27 mouse cellular contexts compared by ENCODE assay signal in genomic region chr8:83396680-83397079, GRCm38 (mm10). TPM values are rescaled to one million over a fixed set of nuclear protein-coding genes. Genes with fewer than 3 reads are reported as not detected.
"Had no signal": no experiment of that assay in that cellular context is flagged by ENCODE, and none has a peak within 500 bp of the region (broad histone marks: within the 10 kb centered on the region; RNA-seq: fewer than 3 reads in every experiment).

No protein-coding gene starts in this region.

- H3K4me3 ChIP-seq: hindbrain, embryonic 15.5 days; liver, embryonic 13.5 days had no signal

- H3K27me3 ChIP-seq: hindbrain, embryonic 15.5 days; liver, embryonic 13.5 days had no signal

- H3K4me1 ChIP-seq: hindbrain, embryonic 15.5 days; liver, embryonic 13.5 days had no signal

- H3K36me3 ChIP-seq: liver, embryonic 13.5 days had no signal

- DNase-seq: kidney, adult 18-20 months; kidney, postnatal 36 days; liver, embryonic 13.5 days; lung, embryonic 14.5 days; midbrain, embryonic 14.5 days; thymus, postnatal 36 days had no signal

- H3K27ac ChIP-seq: hindbrain, embryonic 15.5 days; kidney, postnatal 0 days; liver, embryonic 13.5 days; macrophage had no signal

- H3K9me3 ChIP-seq: hindbrain, embryonic 15.5 days; liver, embryonic 13.5 days had no signal

- ATAC-seq: lung, postnatal 0 days had no signal

RNA-seq across cellular contexts. Expression of gene Clgn, which starts 7.0 kb away (rescaled TPM):
- polyA plus RNA-seq: macrophage; small intestine, adult 2 months had no signal

RNA-seq across cellular contexts. Expression of gene Mgat4d, which starts 48.4 kb away (rescaled TPM):
- total RNA-seq: layer of hippocampus, adult 18-20 months; layer of hippocampus, postnatal 14 days; left cerebral cortex, adult 18-20 months; left cerebral cortex, postnatal 25 days; megakaryocyte-erythroid progenitor cell, adult 5-6 weeks; midbrain, postnatal 0 days had no signal
- polyA plus RNA-seq: hindbrain, embryonic 15.5 days; kidney, embryonic 14.5 days; kidney, postnatal 0 days; limb, embryonic 11.5 days; limb, embryonic 14.5 days; liver, embryonic 13.5 days; liver, embryonic 16.5 days; lung, embryonic 14.5 days; lung, postnatal 0 days; macrophage; midbrain, embryonic 11.5 days; midbrain, embryonic 14.5 days; midbrain, postnatal 0 days; neural tube, embryonic 11.5 days; neural tube, embryonic 14.5 days; small intestine, adult 2 months; spleen, adult 2 months; thymus, postnatal 0 days; urinary bladder, adult 2 months had no signal
